ENCODE assay signal across 20 mouse cellular contexts in the genomic region with DNA sequence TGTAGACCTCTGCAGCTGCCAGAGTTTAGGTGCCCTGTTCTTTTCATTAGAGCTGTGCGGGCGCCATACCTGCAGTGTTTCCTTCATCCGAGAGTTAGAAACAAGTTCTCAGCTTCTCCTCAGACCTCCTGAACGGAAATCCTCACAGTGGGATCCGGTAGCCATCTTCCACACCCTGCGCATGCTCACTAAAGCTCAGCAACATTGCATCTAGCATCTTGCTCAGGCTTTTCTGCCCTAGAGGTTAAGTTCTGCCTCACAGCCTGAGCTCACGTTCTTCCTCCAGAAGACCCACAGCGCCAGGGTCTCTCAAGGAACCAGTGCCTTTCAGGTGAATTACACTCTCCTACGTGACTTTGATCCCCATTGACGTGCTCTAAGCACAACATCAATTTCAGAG.
DNase-seq lines count a peak whose midpoint lies in the region; ATAC-seq and TF ChIP-seq lines count a peak whose summit lies in the region.
"Had no signal": no experiment of that assay in that cellular context is flagged by ENCODE, and none has a peak within 500 bp of the region (broad histone marks: within the 10 kb centered on the region; RNA-seq: fewer than 3 reads in every experiment).

No protein-coding gene starts in this region.

- H3K36me3 ChIP-seq in lung, postnatal 0 days (ENCODE audit: insufficient read depth, low read length) = no peaks in the 10 kb centered on the region
- H3K36me3 ChIP-seq in ES-E14 (ENCODE audit: control insufficient read depth, insufficient read depth, low read length, poor library complexity, severe bottlenecking) = no peaks in the 10 kb centered on the region
- no peaks in the 10 kb centered on the region for H3K36me3 ChIP-seq in neural tube, embryonic 15.5 days
- H3K36me3 ChIP-seq: embryonic facial prominence, embryonic 10.5 days; embryonic facial prominence, embryonic 12.5 days; forebrain, embryonic 15.5 days had no signal

- DNase-seq in lung, postnatal 0 days (ENCODE audit: low spot score) = no peak
- no peak for DNase-seq in lung, postnatal 14 days
- DNase-seq in ES-E14 (ENCODE audit: low read depth, low spot score) (peak; percentile 19), WW6 (ENCODE audit: low read depth, low spot score) (peak; percentile 11)
- no peak for DNase-seq in retina, postnatal 1 day
- DNase-seq in heart, postnatal 10 days = no peak
- DNase-seq: adrenal gland, adult 8-10 months; adrenal gland, postnatal 14 days; adrenal gland, postnatal 36 days; cerebellum, adult 11-12 months; cerebellum, adult 2 months; cerebellum, adult 9-10 months; cerebellum, postnatal 10 days; forebrain, postnatal 0 days had no signal

- TF ChIP-seq EP300 in lung, postnatal 0 days (IDR thresholded peaks at IDR 0.05) = no peak

- in situ Hi-C loops in ES-E14 (cut with MboI; ENCODE audit: low sequenced_read_pairs in 2 of 2, unreplicated experiment in 2 of 2) = no loop called here

- peak; percentile 13; the same call in 1 of the 2 replicates for ATAC-seq in lung, postnatal 0 days
- ATAC-seq in neural tube, embryonic 15.5 days (ENCODE audit: low FRiP score) = no peak
- ATAC-seq: activated CD4-positive, CD25-positive, alpha-beta regulatory T cell, adult 4 months; forebrain, embryonic 13.5 days; forebrain, embryonic 15.5 days; forebrain, postnatal 0 days had no signal

- no peaks in the 10 kb centered on the region for H3K27me3 ChIP-seq in lung, postnatal 0 days (replicated peaks; ENCODE audit: insufficient read depth, low read length)
- no peaks in the 10 kb centered on the region for H3K27me3 ChIP-seq in neural tube, embryonic 15.5 days (replicated peaks)
- H3K27me3 ChIP-seq: embryonic facial prominence, embryonic 12.5 days; forebrain, embryonic 13.5 days; forebrain, embryonic 15.5 days had no signal

- H3K9ac ChIP-seq in lung, postnatal 0 days (replicated peaks; ENCODE audit: low read depth) = no peak overlapping the region
- no peak overlapping the region for H3K9ac ChIP-seq in ES-E14 (ENCODE audit: insufficient read depth, low read depth, low read length, poor library complexity, severe bottlenecking)
- H3K9ac ChIP-seq in neural tube, embryonic 15.5 days (replicated peaks) = no peak overlapping the region
- H3K9ac ChIP-seq: embryonic facial prominence, embryonic 12.5 days; forebrain, embryonic 13.5 days; forebrain, embryonic 15.5 days; forebrain, postnatal 0 days had no signal

- no peak overlapping the region for H3K4me3 ChIP-seq in lung, postnatal 0 days (ENCODE audit: low read depth, low read length)
- H3K4me3 ChIP-seq in ES-E14 (ENCODE audit: insufficient read depth in 1 of 2, low read depth in 1 of 2, low read length in 2 of 2, poor library complexity in 1 of 2, severe bottlenecking in 1 of 2) = no peak overlapping the region
- no peak overlapping the region for H3K4me3 ChIP-seq in neural tube, embryonic 15.5 days (replicated peaks)
- H3K4me3 ChIP-seq: embryonic facial prominence, embryonic 10.5 days; embryonic facial prominence, embryonic 12.5 days; forebrain, embryonic 13.5 days; forebrain, embryonic 15.5 days had no signal

- H3K4me2 ChIP-seq in lung, postnatal 0 days (replicated peaks; ENCODE audit: low read depth, low read length) = no peak overlapping the region
- H3K4me2 ChIP-seq in neural tube, embryonic 15.5 days = no peak overlapping the region
- H3K4me2 ChIP-seq: embryonic facial prominence, embryonic 12.5 days; forebrain, embryonic 13.5 days; forebrain, embryonic 15.5 days had no signal

- H3K4me1 ChIP-seq in lung, postnatal 0 days (ENCODE audit: insufficient read depth, low read depth, low read length) = no peaks in the 10 kb centered on the region
- H3K4me1 ChIP-seq in ES-E14 (ENCODE audit: control insufficient read depth in 2 of 2, insufficient read depth in 2 of 2, low read length in 2 of 2, poor library complexity in 1 of 2) = peaks cover 0 to 2% of the 10 kb centered on the region in 2 experiments; a peak in 2 of 4 replicates
- no peaks in the 10 kb centered on the region for H3K4me1 ChIP-seq in neural tube, embryonic 15.5 days
- H3K4me1 ChIP-seq: embryonic facial prominence, embryonic 10.5 days; embryonic facial prominence, embryonic 12.5 days had no signal

- TF ChIP-seq CTCF in lung, postnatal 0 days (IDR thresholded peaks at IDR 0.05) = no peak; the same call in 1 of the 2 replicates

- H3K9me3 ChIP-seq in lung, postnatal 0 days (ENCODE audit: low read length) = no peaks in the 10 kb centered on the region
- H3K9me3 ChIP-seq in ES-E14 (ENCODE audit: control insufficient read depth, insufficient read depth, low read depth, low read length) = no peaks in the 10 kb centered on the region
- no peaks in the 10 kb centered on the region for H3K9me3 ChIP-seq in neural tube, embryonic 15.5 days (replicated peaks)
- H3K9me3 ChIP-seq: embryonic facial prominence, embryonic 10.5 days; embryonic facial prominence, embryonic 12.5 days; forebrain, embryonic 13.5 days; forebrain, embryonic 15.5 days had no signal

- 82% methylated on average over 10 of the region's 10 CpGs for WGBS in lung, postnatal 0 days
- WGBS in neural tube, embryonic 15.5 days = 89% methylated on average over 10 of the region's 10 CpGs

- intact Hi-C loops in heart, postnatal 10 days (cut with DNase I) = no loop called here

- H3K27ac ChIP-seq in lung, postnatal 0 days (ENCODE audit: low read length) = no peak overlapping the region
- no peak overlapping the region for H3K27ac ChIP-seq in ES-E14 (ENCODE audit: insufficient read depth, low read depth, low read length, poor library complexity, severe bottlenecking)
- no peak overlapping the region for H3K27ac ChIP-seq in neural tube, embryonic 15.5 days (replicated peaks)
- H3K27ac ChIP-seq: embryonic facial prominence, embryonic 10.5 days; embryonic facial prominence, embryonic 12.5 days; forebrain, embryonic 13.5 days had no signal

TF ChIP-seq in ES-E14, 5 proteins besides CTCF, POLR2A, EP300 and RAD21:
- TF ChIP-seq MAFK (IDR thresholded peaks at IDR 0.05; ENCODE audit: insufficient read depth, low read depth, low read length) (no peak), HCFC1 (IDR thresholded peaks at IDR 0.05; ENCODE audit: borderline replicate concordance, insufficient read depth, low read length) (no peak), ZNF384 (IDR thresholded peaks at IDR 0.05; ENCODE audit: low read depth, low read length) (no peak)

Comparison
In these comparisons a context has a peak if more than half of its experiments do, and no peak if none do; other contexts are left out.
1. DNase-seq: peak in ES-E14 (single experiment) and WW6 (single experiment); none in lung, postnatal 0 days (single experiment), lung, postnatal 14 days (single experiment), retina, postnatal 1 day (single experiment) and heart, postnatal 10 days (0 of 2).